Mouse (Mus musculus) CD8-positive naive resting alpha-beta T cell, adult 2 months (primary cell): Measurements from ENCODE around the gene Atp12a.

Experiments
- DNase-seq, 2 experiments: peaks; one replicate each; pipeline ENCODE4 v3.0.0; 2022; ENCODE audit warnings: low read depth in 2 of 2, low spot score in 2 of 2

Atp12a gene

DNA sequence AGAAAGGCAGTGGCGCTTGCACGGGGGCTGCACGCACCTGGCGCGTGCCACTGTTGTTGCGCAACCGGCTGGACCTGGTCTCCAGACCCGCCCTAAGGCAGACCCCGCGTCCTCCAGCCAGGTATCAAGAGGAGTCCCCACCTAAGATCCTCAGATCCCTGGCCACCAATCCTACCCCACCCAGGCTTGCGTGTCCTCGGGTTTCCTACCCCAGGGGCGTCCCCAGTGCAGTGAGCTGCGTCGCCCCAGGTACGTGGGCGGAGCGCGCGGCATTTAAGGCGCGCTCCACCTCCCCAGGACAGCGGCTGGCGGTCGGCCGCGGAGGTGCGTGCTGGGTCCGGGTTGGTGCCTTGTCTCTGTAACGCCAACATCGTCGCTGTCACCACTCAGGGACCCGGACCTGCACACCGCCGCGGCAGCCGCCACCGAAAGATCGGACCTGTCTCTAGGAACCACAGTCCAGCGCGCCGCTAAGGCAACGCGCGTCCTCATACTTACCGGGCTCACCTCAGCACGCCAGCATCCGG, at the start of gene Atp12a:
Gene Atp12a (plus strand): TSS at position 358 of the 527 bp plus-strand sequence.
- no peak for DNase-seq

DNA sequence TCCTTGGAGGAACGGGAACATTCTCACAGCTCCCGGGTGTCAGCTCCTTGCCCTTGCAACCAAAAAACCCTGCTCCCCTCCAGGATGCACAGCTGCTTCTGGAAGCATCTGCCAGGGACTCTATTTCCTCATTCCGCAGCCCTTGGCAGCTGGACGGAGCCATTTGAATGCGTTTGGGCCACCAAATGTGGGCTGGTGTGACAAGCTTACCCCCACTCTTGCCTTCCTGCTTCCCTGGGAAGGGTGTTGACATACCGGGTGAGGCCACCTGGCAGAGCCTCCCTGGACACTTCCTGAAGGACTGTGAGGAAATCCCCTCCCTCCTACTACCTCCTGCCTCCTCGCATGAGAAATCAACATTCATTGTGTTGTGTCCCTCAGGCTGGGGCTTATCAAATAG, 49.3 kb upstream of the Atp12a start:
- DNase-seq: no peak

DNA sequence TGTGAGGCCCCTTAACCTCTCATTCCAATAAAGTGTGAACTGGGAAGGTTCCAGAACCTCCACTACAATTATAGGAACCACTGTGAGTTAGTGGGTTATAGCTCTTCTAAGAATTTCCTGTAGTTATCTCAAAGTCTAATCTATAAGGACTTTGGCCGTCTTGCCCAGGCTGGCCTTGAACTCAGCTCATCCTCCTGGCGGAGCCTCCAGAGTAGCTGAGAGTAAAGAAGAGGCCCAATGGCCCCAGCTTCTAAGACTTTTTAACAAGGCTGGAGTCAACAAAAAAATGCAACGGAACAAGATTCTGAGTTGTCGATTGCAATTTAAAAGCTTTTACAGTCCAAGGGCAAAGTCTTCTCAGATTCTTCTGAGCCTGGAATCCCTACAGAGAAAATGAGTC, 48.5 kb upstream of the Atp12a start:
- no peak for DNase-seq

DNA sequence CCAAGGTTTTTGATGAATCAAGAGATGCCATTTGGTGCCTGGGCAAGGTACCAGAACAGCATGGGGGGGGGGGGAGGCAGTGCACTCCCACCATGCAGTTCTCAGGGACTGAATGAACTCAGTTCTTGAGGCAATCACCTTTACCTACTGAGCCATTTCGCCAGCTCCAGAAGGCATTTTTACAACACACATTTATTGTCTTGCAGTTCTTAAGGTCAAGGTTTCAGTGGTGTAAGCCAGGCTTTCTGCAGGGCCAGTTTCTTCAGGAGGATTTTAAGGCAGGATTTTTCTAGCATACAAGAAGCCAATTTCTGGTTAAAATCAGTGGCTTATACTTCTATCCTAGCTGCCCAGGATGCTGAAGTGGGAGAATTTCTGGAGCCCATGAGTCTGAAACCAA, 41.9 kb upstream of the Atp12a start:
- DNase-seq: no peak

DNA sequence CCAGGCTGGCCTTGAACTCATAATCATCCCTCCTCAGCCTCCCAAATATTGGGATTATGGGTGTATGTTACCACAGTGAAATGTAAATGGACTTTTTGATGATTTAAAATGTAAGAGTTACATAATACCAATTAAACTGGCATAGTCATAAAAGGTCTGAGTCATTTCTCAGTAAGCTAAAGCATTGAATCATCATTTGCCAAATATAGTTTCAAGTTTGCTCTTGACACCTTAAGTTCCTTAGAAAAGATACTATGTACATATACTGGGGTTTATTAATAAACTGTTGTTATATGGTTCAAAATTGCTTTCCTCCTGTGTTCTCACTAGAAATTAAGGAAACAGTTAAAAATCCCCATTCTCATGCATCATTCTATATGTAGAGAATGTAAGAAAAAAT, 39.8 kb upstream of the Atp12a start:
- DNase-seq: no peak

DNA sequence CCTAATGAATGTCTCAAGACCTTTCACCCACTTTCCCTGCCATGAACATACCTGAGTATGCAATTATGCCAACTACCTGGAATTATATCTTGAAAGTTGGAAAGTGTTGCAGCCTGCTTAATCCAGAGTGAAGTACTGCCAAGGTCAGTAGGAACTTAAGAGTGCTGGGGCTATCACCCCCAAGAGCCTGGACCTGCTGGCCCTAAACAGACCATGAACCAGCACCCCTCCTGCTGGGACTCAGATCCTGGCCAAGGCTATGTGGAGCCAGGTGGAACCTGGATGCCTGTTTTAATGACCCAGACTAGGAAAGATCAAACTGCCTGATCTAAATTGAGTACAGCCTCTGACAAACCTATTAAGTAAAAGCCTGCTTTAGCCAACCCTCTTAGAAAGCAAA, 31.2 kb upstream of the Atp12a start:
- DNase-seq: no peak

DNA sequence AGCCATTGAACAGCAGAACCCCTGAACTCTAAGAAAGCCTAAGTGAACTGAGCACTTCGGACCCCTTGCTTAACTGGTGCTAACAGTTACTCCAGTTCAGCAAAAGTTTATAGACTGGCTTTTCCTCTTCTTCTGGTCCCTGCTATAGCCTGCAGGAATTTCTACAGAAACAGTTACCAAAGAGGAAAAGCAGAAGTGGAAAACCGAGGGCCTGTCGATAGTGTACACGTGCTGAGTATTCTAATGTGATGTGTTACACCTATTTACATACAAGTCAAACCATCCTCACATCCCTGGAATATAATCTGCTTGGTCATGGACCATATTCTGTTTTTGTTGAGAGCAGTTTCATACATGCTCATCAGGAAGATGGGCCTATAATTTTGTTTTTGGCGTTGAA, 30.4 kb upstream of the Atp12a start:
- DNase-seq: no peak

DNA sequence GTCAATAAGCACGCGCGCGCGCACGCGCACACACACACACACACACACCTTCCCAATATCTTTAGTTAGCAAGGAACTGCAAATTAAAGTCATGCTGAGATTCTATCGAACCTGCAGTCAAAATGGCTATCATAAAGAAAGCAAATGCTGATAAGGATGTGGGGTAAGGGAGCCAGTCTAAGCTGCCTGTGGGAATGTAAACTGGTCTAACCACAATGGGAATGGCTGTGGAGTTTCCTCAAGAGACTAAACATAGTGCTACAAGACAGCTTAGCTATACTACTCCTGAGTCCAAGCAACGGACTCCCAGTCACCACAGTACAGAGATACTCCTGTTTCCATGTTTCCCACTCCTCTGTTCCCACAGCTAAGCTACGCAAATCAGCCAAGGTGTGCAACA, 28.8 kb upstream of the Atp12a start:
- no peak for DNase-seq

DNA sequence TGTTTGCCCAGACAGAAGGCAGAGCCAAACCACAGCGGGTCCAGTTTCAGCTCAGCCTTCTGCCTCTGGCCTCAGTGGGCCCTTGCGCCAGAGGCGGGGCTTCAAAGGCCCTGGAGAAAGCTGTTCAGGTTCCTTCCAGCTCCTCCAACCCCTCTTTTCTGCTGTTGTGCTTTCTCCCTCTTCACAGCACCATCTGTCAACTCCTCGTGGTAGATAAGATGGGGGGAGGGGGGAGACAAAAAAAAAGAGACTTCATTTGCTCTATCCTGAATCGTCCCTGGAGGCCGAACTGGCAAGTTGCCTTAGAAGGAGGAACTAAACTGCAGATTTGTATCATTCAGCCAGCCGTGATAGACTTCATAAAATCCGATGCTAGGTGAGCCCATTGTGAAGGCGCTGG, 27.8 kb upstream of the Atp12a start:
- no peak for DNase-seq

DNA sequence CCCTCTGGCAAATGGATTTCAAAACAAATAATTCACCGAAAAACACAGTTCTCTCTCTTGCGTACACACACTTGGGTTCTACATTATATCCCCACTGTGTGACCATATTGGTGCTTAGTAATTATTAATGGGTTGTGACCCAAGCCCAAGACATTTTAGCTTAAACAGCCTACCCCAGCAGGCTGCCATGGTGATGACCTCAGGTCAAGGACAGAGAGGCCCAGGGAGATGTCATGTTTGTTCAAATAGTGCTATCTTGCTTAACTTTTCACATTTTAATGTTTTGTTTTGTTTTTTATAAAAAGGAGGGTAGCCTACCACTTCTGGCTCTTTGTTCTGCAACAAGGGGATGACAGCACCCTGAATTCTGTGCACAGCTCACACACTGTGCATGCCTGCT, 27.2 kb upstream of the Atp12a start:
- DNase-seq: no peak

DNA sequence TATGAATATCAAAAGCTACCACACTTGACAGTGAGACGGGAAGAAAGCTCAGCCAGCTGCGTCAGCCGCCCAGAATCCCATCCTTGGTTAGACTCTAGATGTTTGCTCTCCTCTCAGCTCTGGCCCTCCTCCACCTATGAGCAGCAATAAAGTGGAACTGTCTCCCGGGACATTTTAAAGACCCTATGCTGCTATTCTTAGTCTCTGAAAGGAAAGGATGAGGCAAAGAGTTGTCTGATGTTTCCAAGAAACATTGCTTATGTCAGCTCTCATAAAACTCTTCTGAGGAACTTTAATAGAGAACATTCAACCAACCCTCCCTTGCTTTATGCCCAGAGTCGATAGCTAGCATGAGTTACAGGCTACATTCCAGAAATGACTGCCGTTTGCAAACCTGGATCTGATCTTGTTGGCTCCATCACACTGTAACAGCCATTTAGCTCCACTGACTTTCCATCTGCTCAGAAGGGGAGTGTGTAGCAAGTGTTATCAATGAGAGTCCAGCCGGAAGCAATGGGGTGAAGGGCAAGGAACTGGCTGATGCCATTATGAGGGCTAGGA, 25.9 kb upstream of the Atp12a start:
- no peak for DNase-seq

DNA sequence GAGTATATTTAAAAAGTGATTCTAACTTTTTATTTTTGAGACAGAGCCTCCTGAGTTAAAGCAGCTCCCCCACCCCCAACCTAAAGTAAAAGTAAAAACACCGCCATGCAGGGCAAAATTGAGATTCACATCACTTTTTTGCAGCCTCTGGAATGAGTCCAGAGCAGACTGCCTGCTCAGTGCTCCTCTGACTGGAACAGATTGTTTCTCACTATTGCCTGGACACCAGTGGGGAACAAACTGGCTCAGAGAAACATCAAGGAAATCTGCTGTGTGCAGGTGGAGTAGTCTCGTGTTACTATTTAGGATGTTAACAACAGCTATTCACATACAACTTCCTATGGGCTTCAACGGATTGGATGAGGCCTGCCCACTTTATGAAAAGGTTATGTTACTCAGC, 16.2 kb upstream of the Atp12a start:
- no peak for DNase-seq

DNA sequence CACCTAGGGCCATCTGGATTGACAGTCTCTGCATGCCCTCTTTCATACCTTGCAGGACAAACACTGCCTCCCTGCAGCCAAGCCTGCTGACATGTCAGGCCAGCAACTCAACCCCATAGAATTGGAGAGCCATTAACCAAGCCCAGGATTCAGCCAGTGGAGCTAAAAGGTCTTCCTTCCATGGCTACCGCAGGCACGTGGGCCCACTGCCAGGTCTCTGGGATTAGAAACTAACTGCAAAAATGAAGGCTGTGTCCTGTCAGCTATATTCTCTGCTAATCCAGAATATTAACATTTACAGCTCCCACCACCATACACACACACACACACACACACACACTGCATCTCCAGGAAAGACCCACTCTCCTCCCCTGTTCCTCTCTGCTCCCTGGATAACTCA, 15.3 kb upstream of the Atp12a start:
- no peak for DNase-seq

DNA sequence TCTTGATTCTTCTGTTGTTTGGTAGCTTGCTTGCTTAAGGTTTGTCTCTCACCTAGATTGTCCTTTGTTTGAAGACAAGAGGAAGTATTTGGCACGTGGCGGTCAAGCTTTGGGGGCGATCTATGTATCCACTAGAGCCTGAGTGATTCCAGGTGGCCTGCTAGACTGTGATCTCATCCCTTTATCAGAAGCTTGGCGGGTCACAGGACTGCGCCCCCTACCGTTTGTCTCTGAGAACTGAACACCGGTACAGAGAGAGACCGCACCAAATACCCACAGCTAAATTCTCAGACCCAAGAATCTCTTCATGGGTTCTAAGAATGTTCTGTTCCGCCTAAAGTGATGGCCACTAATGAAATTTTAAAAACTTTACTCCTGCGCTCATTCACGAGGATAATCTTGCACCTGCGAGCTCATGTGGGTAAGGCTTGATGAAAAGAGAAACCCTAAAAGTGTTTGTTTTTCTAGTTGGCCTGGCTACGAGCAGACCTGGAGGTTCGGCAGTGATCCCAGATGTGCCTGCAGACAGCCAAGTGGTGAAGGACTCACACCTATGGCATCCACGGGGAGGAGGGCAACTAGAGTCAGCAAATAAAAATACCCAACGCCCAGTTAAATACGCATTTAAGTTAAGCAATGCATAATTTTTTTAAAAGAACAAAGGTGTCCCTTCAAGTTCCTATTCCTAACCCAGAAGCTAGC, 12.8 kb upstream of the Atp12a start:
- DNase-seq: peak; percentile 4 to 26

DNA sequence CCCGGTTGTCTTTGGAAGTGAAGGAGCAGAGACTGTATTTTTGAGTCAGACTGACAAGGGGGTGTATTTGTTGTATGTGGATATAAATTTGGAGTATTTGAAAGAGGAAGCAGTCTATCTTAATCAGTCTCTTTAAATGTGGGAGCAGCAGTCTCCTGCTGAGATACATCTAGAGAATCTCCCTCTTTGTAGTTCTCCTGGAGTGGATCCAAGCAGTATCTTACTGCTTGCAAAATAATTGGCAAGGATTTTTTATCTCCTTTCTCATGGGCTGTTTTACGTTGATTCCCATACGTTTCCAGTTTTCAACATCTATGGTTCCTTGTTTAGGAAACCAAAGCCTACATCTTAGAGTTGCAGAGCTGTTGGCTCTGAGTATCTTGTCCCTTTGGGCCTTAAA, 10.1 kb upstream of the Atp12a start:
- no peak for DNase-seq

DNA sequence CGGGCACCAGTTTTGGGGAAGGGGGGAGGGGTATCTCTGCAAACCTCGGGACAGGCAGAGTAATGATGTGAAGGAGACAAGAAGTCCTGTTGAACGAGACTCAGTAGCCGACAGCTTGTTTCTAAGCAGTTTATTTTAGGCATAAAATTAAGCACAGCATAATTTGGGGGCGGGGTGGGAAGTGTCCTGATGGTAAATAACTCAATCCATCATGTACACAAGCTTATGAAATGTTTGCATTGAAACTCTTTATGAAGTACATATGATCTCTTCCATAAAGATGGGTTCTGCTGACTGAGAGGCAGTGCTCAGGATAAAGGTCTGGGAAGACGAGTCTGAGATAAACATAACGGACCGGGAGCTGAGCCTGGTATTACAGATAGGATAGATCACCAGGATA, 9.5 kb upstream of the Atp12a start:
- no peak for DNase-seq

DNA sequence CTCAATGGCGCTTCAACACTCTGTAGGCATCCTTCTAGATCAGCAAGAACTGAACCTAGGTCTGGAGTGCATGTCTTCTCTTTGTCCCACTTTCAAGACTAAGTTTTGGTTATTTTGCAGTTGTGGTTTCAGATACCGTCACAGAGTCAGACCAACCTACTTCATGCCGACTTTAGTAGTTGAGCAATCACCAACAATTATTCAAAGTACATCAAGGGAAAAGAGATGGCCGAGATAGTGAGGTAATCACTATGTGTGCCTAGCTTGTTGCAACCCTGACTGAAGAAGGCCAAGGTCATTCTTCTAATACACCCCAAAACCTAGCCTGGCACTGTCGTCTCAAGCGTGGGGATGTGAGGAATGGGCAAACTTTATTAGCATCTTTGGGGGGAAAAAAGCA, 8.7 kb upstream of the Atp12a start:
- DNase-seq: no peak

DNA sequence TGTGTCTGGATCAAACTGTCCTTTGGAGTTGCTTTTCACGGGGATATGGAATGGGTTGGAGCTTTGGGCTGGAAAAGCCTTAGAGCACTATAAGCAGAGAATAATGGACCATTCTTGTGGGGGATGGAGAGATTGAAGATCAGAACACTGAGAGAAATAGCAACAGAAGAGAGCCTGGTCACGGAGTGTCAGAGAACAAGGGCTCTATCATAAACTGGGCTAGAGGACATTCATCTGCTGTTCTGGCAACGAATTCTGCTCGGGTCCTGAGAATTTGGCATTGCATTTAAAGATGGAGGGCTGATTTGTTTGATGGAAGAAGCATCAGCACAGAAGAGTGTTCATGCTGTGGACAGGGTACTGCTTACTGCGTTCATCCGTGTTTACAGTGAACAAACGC, 6.4 kb upstream of the Atp12a start:
- DNase-seq: no peak

DNA sequence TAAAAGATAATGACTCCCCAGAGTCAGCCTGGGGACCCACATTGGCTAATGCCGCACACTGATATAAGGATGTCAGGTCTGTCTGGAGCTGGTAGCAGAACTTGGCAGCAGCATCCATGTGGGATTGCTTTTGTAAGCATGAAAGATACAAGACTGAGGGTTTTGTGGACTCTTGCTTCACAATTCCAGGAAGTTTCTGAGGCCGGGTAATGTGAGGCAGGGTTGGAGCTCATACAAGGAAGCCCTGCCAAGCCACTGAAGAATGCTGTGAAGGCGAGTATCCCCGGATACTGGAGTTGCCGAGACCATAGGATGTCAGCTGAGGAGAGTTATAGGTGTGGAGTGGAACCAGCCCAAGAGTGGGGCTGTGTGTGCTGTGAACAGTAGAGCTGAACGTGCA, 5.7 kb upstream of the Atp12a start:
- DNase-seq: no peak

DNA sequence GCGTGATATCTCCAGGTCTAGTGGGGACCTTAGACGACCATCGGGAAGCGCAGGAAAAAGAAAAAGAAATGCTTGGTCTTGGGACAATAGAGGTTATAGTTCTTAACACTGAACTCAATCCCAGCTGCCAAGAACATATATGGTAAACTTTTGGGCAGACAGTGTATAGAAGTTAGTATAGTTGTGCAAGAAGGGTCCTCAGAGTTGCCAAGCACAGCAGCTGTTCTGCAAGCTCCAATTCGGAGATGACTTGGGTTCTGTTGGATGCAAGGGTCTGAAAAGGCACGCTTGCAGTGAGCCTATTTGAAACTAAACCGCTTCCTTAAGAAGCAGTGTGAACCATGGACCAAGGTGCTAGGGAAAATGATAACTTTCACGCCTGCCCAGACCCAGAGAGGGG, 424 bp downstream of the Atp12a start:
- no peak for DNase-seq

DNA sequence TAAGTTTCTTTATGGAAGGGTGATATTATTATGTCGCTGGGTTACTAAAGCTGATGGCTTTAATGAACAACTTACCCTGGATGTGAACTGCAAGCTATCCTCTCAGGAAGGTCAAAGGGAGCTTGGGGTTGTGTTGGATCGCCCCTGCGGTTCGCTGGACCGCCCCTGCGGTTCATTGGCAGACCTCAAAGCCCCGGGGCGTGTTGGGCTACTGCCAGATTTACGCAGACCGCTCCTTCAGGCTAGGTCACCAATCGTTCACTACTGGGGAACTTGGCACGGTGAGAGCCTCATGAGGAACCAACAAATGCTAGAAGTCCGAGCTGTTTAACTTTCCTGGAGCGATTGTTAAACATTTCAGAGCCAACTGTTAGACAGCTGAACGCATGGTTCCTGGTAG, 1.8 kb downstream of the Atp12a start:
- no peak for DNase-seq

DNA sequence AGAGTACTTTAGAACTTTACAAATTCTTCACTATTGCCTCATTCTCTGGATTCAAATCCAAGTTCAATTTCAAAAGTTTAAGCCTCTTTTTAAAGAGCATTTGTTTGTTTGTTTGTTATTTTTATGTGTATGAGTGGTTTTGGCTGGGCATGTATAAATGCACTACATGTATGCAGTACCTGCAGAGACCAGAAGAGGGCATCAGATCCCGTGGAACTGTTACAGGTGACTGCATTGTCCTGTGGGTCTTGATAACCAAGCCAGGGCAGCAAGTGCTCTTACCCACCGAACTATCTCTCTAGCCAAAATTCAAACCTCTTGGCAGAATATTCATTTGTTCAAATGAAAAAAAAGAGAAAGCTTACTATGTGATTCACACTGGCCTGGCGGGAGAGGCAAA, 4.0 kb downstream of the Atp12a start:
- peak in 1 of 2 experiments; percentile 5 for DNase-seq

DNA sequence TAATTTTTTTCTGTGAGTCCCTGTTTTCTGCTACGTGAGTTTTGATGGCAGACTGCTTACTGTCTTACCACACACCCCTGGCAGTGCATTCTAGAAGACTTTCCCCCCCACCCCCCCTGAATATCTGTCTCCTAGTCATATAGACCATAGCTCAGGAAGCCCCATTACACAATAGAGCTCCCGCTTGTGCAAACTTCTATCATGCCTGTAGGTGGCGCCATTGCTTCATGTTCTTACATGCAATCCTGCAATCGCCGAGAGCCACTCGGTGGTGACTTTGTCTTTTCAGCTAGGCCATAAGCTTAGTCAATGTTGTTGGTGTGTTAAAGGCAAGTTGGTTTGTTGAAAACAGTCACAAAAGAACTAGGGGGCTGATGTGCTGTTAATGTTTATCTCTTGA, 10.9 kb downstream of the Atp12a start:
- peak; percentile 45 to 54 for DNase-seq
